Mouse (Mus musculus): ENCODE data around the gene Asic2.

Asic2 gene

GRCm38 (mm10) chr11:80946163-80946562 is 1022.1 kb downstream of the Asic2 start:
- no peaks in the 10 kb centered on the region for H3K36me3 ChIP-seq (ENCODE audit: control insufficient read depth, insufficient read depth, low read length, poor library complexity, severe bottlenecking)
- H3K27me3 ChIP-seq (ENCODE audit: control insufficient read depth, insufficient read depth, low read length, poor library complexity, severe bottlenecking) = no peaks in the 10 kb centered on the region
- no peak for DNase-seq (ENCODE audit: low read depth, low spot score)

GRCm38 (mm10) chr11:80923286-80923951 is 1044.8 kb downstream of the Asic2 start:
- Histone ChIP-seq H3K27me3 (ENCODE audit: control insufficient read depth, insufficient read depth, low read length, poor library complexity, severe bottlenecking) (no peaks in the 10 kb centered on the region), H3K36me3 (ENCODE audit: control insufficient read depth, insufficient read depth, low read length, poor library complexity, severe bottlenecking) (no peaks in the 10 kb centered on the region)
- DNase-seq (ENCODE audit: low read depth, low spot score) = no peak

GRCm38 (mm10) chr11:80918332-80918731 is 1049.9 kb downstream of the Asic2 start:
- no peaks in the 10 kb centered on the region for H3K36me3 ChIP-seq (ENCODE audit: control insufficient read depth, insufficient read depth, low read length, poor library complexity, severe bottlenecking)

GRCm38 (mm10) chr11:80917688-80918087 is 1050.6 kb downstream of the Asic2 start:
- Histone ChIP-seq H3K36me3 (ENCODE audit: control insufficient read depth, insufficient read depth, low read length, poor library complexity, severe bottlenecking) (no peaks in the 10 kb centered on the region), H3K27me3 (ENCODE audit: control insufficient read depth, insufficient read depth, low read length, poor library complexity, severe bottlenecking) (no peaks in the 10 kb centered on the region)
- peak; percentile 19 for DNase-seq (ENCODE audit: low read depth, low spot score)

More at GRCm38 (mm10) chr11:80918332-80918731, 1049.9 kb downstream of the Asic2 start:
- no peaks in the 10 kb centered on the region for H3K27me3 ChIP-seq (ENCODE audit: control insufficient read depth, insufficient read depth, low read length, poor library complexity, severe bottlenecking)
- DNase-seq (ENCODE audit: low read depth, low spot score) = no peak

GRCm38 (mm10) chr11:80913408-80914024 is 1054.7 kb downstream of the Asic2 start:
- no peak for DNase-seq (ENCODE audit: low read depth, low spot score)
- Histone ChIP-seq H3K36me3 (ENCODE audit: control insufficient read depth, insufficient read depth, low read length, poor library complexity, severe bottlenecking) (no peaks in the 10 kb centered on the region), H3K27me3 (ENCODE audit: control insufficient read depth, insufficient read depth, low read length, poor library complexity, severe bottlenecking) (no peaks in the 10 kb centered on the region)

GRCm38 (mm10) chr11:80912721-80913120 is 1055.5 kb downstream of the Asic2 start:
- Histone ChIP-seq H3K36me3 (ENCODE audit: control insufficient read depth, insufficient read depth, low read length, poor library complexity, severe bottlenecking) (no peaks in the 10 kb centered on the region), H3K27me3 (ENCODE audit: control insufficient read depth, insufficient read depth, low read length, poor library complexity, severe bottlenecking) (no peaks in the 10 kb centered on the region)
- DNase-seq (ENCODE audit: low read depth, low spot score) = no peak

GRCm38 (mm10) chr11:80907820-80908219 is 1060.4 kb downstream of the Asic2 start:
- no peaks in the 10 kb centered on the region for H3K36me3 ChIP-seq (ENCODE audit: control insufficient read depth, insufficient read depth, low read length, poor library complexity, severe bottlenecking)
- no peak for DNase-seq (ENCODE audit: low read depth, low spot score)
- H3K27me3 ChIP-seq (ENCODE audit: control insufficient read depth, insufficient read depth, low read length, poor library complexity, severe bottlenecking) = no peaks in the 10 kb centered on the region

- peak; percentile 38 for DNase-seq (ENCODE audit: low read depth, low spot score)
- H3K27me3 ChIP-seq (ENCODE audit: control insufficient read depth, insufficient read depth, low read length, poor library complexity, severe bottlenecking) = no peaks in the 10 kb centered on the region
- H3K36me3 ChIP-seq (ENCODE audit: control insufficient read depth, insufficient read depth, low read length, poor library complexity, severe bottlenecking) = no peaks in the 10 kb centered on the region
Observed at GRCm38 (mm10) chr11:80906456-80906855, 1061.8 kb downstream of the Asic2 start.

GRCm38 (mm10) chr11:80904559-80904958 is 1063.7 kb downstream of the Asic2 start:
- no peak for DNase-seq (ENCODE audit: low read depth, low spot score)

GRCm38 (mm10) chr11:80903426-80903825 is 1064.8 kb downstream of the Asic2 start:
- Histone ChIP-seq H3K27me3 (ENCODE audit: control insufficient read depth, insufficient read depth, low read length, poor library complexity, severe bottlenecking) (no peaks in the 10 kb centered on the region), H3K36me3 (ENCODE audit: control insufficient read depth, insufficient read depth, low read length, poor library complexity, severe bottlenecking) (no peaks in the 10 kb centered on the region)

More at GRCm38 (mm10) chr11:80904559-80904958, 1063.7 kb downstream of the Asic2 start:
- Histone ChIP-seq H3K36me3 (ENCODE audit: control insufficient read depth, insufficient read depth, low read length, poor library complexity, severe bottlenecking) (no peaks in the 10 kb centered on the region), H3K27me3 (ENCODE audit: control insufficient read depth, insufficient read depth, low read length, poor library complexity, severe bottlenecking) (no peaks in the 10 kb centered on the region)

GRCm38 (mm10) chr11:80902664-80903063 is 1065.6 kb downstream of the Asic2 start:
- no peaks in the 10 kb centered on the region for H3K27me3 ChIP-seq (ENCODE audit: control insufficient read depth, insufficient read depth, low read length, poor library complexity, severe bottlenecking)
- no peak for DNase-seq (ENCODE audit: low read depth, low spot score)
- no peaks in the 10 kb centered on the region for H3K36me3 ChIP-seq (ENCODE audit: control insufficient read depth, insufficient read depth, low read length, poor library complexity, severe bottlenecking)

More at GRCm38 (mm10) chr11:80903426-80903825, 1064.8 kb downstream of the Asic2 start:
- DNase-seq (ENCODE audit: low read depth, low spot score) = no peak

GRCm38 (mm10) chr11:80900555-80900954 is 1067.7 kb downstream of the Asic2 start:
- Histone ChIP-seq H3K36me3 (ENCODE audit: control insufficient read depth, insufficient read depth, low read length, poor library complexity, severe bottlenecking) (no peaks in the 10 kb centered on the region), H3K27me3 (ENCODE audit: control insufficient read depth, insufficient read depth, low read length, poor library complexity, severe bottlenecking) (no peaks in the 10 kb centered on the region)
- DNase-seq (ENCODE audit: low read depth, low spot score) = no peak

- no peak for DNase-seq (ENCODE audit: low read depth, low spot score)
- Histone ChIP-seq H3K36me3 (ENCODE audit: control insufficient read depth, insufficient read depth, low read length, poor library complexity, severe bottlenecking) (no peaks in the 10 kb centered on the region), H3K27me3 (ENCODE audit: control insufficient read depth, insufficient read depth, low read length, poor library complexity, severe bottlenecking) (no peaks in the 10 kb centered on the region)
Observed at GRCm38 (mm10) chr11:80895853-80896252, 1072.4 kb downstream of the Asic2 start.

GRCm38 (mm10) chr11:80889336-80890063 is 1078.8 kb downstream of the Asic2 start:
- no peaks in the 10 kb centered on the region for H3K27me3 ChIP-seq (ENCODE audit: control insufficient read depth, insufficient read depth, low read length, poor library complexity, severe bottlenecking)
- no peaks in the 10 kb centered on the region for H3K36me3 ChIP-seq (ENCODE audit: control insufficient read depth, insufficient read depth, low read length, poor library complexity, severe bottlenecking)
- no peak for DNase-seq (ENCODE audit: low read depth, low spot score)

- no peaks in the 10 kb centered on the region for H3K27me3 ChIP-seq (ENCODE audit: control insufficient read depth, insufficient read depth, low read length, poor library complexity, severe bottlenecking)
- no peaks in the 10 kb centered on the region for H3K36me3 ChIP-seq (ENCODE audit: control insufficient read depth, insufficient read depth, low read length, poor library complexity, severe bottlenecking)
- DNase-seq (ENCODE audit: low read depth, low spot score) = no peak
Observed at GRCm38 (mm10) chr11:80887021-80887420, 1081.2 kb downstream of the Asic2 start.

All from splenic B cell, adult 2 months (primary cell).